Mouse (Mus musculus) brown adipose tissue, adult 24 weeks (tissue): ENCODE measurements around the gene Chka. TPM values are rescaled to one million over a fixed set of nuclear protein-coding genes. Genes with fewer than 3 reads are reported as not detected.

Experiments
- H3K27ac ChIP-seq: fragments of 200-500 bp; replicated peaks from 2 replicates; pipeline ENCODE4 v1.5.1; 2012; ENCODE audit warnings: low read depth, mild to moderate bottlenecking, low read length
- H3K4me1 ChIP-seq: fragments of 200-500 bp; 2 replicates; pipeline ENCODE4 v1.6.1; 2012; ENCODE audit warnings: low read length, mixed read lengths; ENCODE audit not compliant: control insufficient read depth, insufficient read depth, insufficient read length
- H3K4me3 ChIP-seq: fragments of 200-500 bp; 2 replicates; pipeline ENCODE4 v1.5.1; 2012; ENCODE audit warnings: low read depth, mild to moderate bottlenecking, low read length, moderate library complexity; ENCODE audit not compliant: insufficient read depth
- polyA plus RNA-seq: library from polyadenylated mRNA; stranded (reverse); fragments of >200 nt; gene quantifications from 2 replicates; pipeline ENCODE4 v1.2.4, GENCODE M21; 2012; ENCODE audit not compliant: missing spikeins, insufficient read depth, insufficient read length

Chka gene
- polyA plus RNA-seq, 1 experiment, result 6.9 TPM

- Histone ChIP-seq H3K4me1 (no peaks in the 10 kb centered on the region), H3K4me3 (no peak overlapping the region), H3K27ac (no peak overlapping the region)
Observed at GRCm38 (mm10) chr19:3840685-3841084, 10.9 kb upstream of the Chka start.

DNA sequence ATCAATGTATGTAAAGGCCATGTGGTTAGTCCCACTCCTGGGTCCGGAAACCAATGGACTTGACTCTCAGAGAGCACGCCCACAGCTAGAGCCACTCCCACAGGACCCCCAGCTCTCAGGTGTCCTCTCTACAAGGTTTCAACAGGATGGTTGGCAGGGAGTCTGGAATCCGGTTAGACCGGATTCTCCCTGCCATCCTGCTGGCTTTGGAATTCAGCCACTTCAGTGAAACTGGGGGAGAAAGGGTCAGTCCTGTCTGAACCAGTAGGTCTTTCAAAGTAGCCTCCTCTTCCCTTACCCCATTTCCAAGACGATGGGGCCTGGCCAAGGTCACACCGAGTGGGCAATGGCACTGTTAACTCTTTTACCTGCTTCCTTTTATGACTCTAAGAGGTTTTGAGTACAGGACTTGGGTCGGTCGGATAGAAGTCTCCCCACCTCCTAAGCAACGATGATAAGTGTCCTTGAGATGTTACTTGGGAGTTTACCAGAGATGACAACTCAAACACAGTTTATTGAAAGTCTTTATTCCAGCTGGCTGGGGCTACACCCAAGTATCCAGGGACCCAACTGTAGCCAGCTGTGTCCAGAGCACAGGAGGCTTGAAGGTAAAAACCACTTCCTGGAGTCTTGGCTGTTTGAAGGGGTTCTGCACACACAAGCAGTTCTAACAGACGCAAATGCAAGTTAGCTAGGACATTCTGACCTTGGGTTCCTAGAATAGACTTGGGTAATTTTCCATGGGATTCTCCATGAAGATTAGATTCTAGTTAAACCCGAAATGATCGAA, 9.0 kb upstream of the Chka start:
- no peak overlapping the region for H3K4me3 ChIP-seq
- H3K4me1 ChIP-seq, result no peaks in the 10 kb centered on the region
- no peak overlapping the region for H3K27ac ChIP-seq

GRCm38 (mm10) chr19:3843629-3844028, 7.9 kb upstream of the Chka start:
- no peak overlapping the region for H3K4me3 ChIP-seq
- H3K27ac ChIP-seq, result no peak overlapping the region
- no peaks in the 10 kb centered on the region for H3K4me1 ChIP-seq

- Histone ChIP-seq H3K27ac (no peak overlapping the region), H3K4me1 (no peaks in the 10 kb centered on the region), H3K4me3 (no peak overlapping the region)
Observed at GRCm38 (mm10) chr19:3844836-3845235, 6.7 kb upstream of the Chka start.

- no peak overlapping the region for H3K4me3 ChIP-seq
- H3K27ac ChIP-seq, result no peak overlapping the region
- no peaks in the 10 kb centered on the region for H3K4me1 ChIP-seq
Observed at GRCm38 (mm10) chr19:3845339-3845738, 6.2 kb upstream of the Chka start.

- Histone ChIP-seq H3K4me3 (no peak overlapping the region), H3K4me1 (no peaks in the 10 kb centered on the region), H3K27ac (no peak overlapping the region)
Observed at GRCm38 (mm10) chr19:3845803-3846406, 5.7 kb upstream of the Chka start.

GRCm38 (mm10) chr19:3846676-3847604, 4.6 kb upstream of the Chka start:
- Histone ChIP-seq H3K27ac (no peak overlapping the region), H3K4me1 (no peaks in the 10 kb centered on the region), H3K4me3 (no peak overlapping the region)

DNA sequence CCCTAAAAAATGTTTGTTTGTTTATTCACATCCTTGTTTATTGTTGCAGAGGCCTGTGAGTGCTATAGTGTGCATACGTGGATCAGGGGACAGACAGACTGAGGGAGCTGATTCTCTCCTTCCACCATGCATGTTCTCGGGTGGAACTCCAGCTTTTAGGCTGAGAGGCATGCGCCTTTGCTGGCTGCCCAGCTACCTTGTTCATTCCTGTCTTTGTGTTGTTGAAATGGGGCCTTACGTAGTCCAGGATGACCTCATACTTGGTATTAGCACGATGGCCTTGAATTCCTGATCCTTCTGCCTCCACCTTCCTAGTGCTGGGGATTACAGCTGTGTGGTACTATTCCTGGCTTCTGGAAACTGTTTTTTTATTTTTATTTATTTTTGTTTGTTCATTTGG, 3.9 kb upstream of the Chka start:
- Histone ChIP-seq H3K27ac (no peak overlapping the region), H3K4me1 (no peaks in the 10 kb centered on the region), H3K4me3 (no peak overlapping the region)

DNA sequence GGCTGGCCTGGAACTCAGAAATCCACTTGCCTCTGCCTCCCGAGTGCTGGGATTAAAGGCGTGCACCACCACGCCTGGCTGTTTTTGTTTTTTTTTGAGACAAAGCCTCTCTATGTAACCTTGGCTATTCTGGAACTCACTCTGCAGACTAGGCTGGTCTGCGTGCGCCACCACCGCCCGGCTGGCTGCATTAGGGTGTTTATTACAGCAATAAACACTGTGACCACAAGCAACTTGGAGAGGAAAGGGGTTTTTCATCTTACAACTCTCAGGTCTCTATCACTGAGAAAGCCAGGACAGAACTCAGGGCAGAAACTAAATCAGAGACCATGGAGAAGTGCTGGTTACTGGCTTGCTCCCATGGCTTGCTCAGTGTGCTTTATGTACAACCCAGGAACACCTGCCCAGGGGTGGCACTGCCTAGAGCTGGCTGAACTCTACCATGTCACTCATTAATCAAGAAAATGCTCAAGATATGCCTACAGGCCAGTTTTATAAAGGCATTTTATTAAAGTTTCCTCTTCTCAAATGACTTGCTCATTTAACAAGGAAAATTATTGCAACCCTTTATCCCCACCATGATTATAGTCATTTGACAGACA, 3.3 kb upstream of the Chka start:
- no peak overlapping the region for H3K4me3 ChIP-seq
- H3K27ac ChIP-seq, result no peak overlapping the region
- H3K4me1 ChIP-seq, result peaks cover 3% of the 10 kb centered on the region; the same call in 1 of the 2 replicates

GRCm38 (mm10) chr19:3849251-3849650, 2.3 kb upstream of the Chka start:
- Histone ChIP-seq H3K4me1 (peaks cover 3% of the 10 kb centered on the region; the same call in 1 of the 2 replicates), H3K4me3 (no peak overlapping the region), H3K27ac (no peak overlapping the region)

- H3K4me3 ChIP-seq, result no peak overlapping the region
- H3K4me1 ChIP-seq, result peaks cover 3% of the 10 kb centered on the region; the same call in 1 of the 2 replicates
- no peak overlapping the region for H3K27ac ChIP-seq
Observed at GRCm38 (mm10) chr19:3850076-3850475, 1.5 kb upstream of the Chka start.

DNA sequence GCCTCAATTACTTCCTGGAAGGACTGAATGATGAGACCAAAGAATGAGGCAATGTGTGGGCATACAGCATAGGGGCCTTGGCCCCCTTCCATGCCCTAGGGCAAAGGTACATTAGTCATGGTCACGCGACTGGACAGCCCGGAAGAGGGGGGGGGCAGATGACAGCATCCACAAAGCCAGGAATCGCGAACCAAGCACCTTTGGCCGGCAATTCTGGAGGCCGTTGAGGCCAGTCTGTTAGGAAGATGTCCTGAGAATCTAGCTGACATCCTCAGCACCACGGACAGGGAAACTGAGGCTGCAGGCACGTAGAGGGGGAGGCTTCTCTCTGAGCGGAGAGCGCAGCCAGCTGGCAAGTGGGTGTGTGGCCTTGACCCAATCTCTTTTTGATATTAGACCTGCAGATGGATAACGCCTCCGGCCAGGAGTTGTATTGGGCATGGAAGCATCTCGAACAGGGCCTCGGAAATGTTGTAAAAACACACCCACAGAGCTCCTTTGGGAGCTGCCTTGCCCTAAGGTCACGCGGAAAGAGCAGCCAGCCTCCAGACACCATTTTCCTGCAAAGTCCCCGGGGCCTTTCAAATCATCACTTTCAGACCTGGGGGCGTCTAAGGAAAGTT, 615 bp upstream of the Chka start:
- no peak overlapping the region for H3K27ac ChIP-seq
- H3K4me3 ChIP-seq, result peak overlapping the region; percentile 68
- peaks cover 3% of the 10 kb centered on the region; the same call in 1 of the 2 replicates for H3K4me1 ChIP-seq

DNA sequence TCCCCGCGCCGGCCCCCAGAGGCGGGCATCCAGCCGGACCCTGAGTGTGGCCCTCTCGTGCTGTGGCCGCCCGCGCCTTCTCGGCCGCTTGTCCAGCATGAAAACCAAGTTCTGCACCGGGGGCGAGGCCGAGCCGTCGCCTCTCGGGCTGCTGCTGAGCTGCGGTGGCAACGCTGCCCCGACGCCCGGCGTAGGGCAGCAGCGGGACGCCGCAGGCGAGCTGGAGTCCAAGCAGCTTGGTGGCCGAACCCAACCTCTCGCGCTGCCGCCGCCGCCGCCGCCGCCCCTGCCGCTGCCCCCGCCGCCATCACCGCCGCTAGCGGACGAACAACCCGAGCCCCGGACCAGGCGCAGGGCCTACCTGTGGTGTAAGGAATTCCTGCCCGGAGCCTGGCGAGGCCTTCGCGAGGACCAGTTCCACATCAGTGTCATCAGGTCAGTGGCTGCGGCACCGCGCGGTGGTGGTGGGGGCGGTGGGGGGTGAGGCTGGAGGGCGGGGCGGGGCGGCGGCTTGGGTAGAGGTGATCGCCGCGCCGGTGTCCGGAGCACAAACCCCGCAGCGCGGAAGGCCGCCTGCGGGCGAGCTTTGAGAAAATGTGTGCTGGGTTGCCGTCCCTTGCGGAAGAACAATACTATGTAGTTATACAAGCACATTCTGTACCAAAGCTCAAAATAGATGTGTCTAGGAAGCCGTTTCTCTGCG, 557 bp downstream of the Chka start:
- Histone ChIP-seq H3K27ac (peak overlapping the region; percentile 21; the same call in 1 of the 2 replicates), H3K4me3 (peak overlapping the region; percentile 88), H3K4me1 (peaks cover 3% of the 10 kb centered on the region; the same call in 1 of the 2 replicates)

DNA sequence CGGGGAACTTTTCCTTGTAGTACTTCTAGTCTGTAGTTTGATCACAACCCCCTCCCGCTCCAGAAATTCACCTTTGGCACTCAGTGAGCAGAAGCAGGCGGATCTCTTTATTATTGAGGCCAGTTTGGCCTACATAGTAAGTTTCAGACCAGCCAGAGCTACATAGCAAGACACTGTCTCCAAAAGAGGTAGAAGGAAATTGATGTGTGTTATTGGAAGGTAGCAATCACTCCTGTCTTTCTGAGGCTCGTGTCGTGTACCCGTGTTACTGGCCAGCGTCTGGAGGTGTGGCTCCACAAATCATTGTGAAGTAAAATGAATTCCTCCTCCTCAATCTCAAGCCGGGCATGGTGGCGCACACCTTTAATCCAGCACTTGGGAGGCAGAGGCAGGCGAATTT, 1.5 kb downstream of the Chka start:
- no peak overlapping the region for H3K4me3 ChIP-seq
- H3K27ac ChIP-seq, result no peak overlapping the region
- H3K4me1 ChIP-seq, result peaks cover 3% of the 10 kb centered on the region; the same call in 1 of the 2 replicates
